Mouse (Mus musculus) CH12.LX (cell line): ENCODE measurements around the gene Coa7. TPM values are rescaled to one million over a fixed set of nuclear protein-coding genes. Genes with fewer than 3 reads are reported as not detected.

Experiments used
- DNase-seq: peaks from one replicate; pipeline ENCODE4 v3.0.0-alpha.2; 2013; ENCODE audit errors: extremely low read depth
- H3K27ac ChIP-seq: 2 replicates; pipeline ENCODE4 v1.5.1; 2012; ENCODE audit warnings: low read depth, mild to moderate bottlenecking, control low read depth, moderate library complexity; ENCODE audit not compliant: insufficient read depth
- H3K27me3 ChIP-seq: replicated peaks from 2 replicates; pipeline ENCODE3; 2012; ENCODE audit warnings: inconsistent platforms
- H3K36me3 ChIP-seq, 2 experiments: replicated peaks in 1 of 2; 2 replicates each; pipeline versions ENCODE3 to v1.6.1; 2012; ENCODE audit warnings: inconsistent platforms in 1 of 2, low read length in 1 of 2, mild to moderate bottlenecking in 1 of 2, mixed read lengths in 1 of 2, moderate library complexity in 1 of 2; ENCODE audit not compliant: control insufficient read depth in 1 of 2, insufficient read depth in 1 of 2
- H3K4me1 ChIP-seq, 2 experiments: 2 replicates each; pipeline ENCODE4 v1.6.1; 2012; ENCODE audit warnings: inconsistent platforms in 1 of 2, moderate library complexity in 1 of 2; ENCODE audit not compliant: insufficient read depth in 2 of 2, control insufficient read depth in 1 of 2
- H3K4me2 ChIP-seq: 2 replicates; pipeline ENCODE4 v1.6.1; 2012; ENCODE audit warnings: low read depth, mild to moderate bottlenecking, control low read depth; ENCODE audit not compliant: poor library complexity, insufficient read depth, severe bottlenecking
- H3K4me3 ChIP-seq, 3 experiments: fragments of 150-350 bp in 1 of 3; sonication (generic) in 1 of 3; replicated peaks in 1 of 3; 2 replicates each; pipeline versions ENCODE3 to v1.5.1; 2011 to 2012; ENCODE audit warnings: low read depth in 2 of 3, low read length in 2 of 3, mild to moderate bottlenecking in 2 of 3, moderate library complexity in 2 of 3, control low read depth in 1 of 3, improper control_type of control experiment in 1 of 3, inconsistent platforms in 1 of 3, mixed read lengths in 1 of 3; ENCODE audit not compliant: poor library complexity in 1 of 3
- H3K79me2 ChIP-seq: replicated peaks from 2 replicates; pipeline ENCODE4 v1.6.1; 2012; ENCODE audit warnings: mild to moderate bottlenecking, moderate library complexity; ENCODE audit not compliant: control insufficient read depth, poor library complexity, insufficient read depth, severe bottlenecking; ENCODE audit errors: extremely low read depth
- H3K9ac ChIP-seq: 2 replicates; pipeline ENCODE4 v1.6.1; 2012; ENCODE audit warnings: low read depth, mild to moderate bottlenecking, control low read depth, moderate library complexity; ENCODE audit not compliant: insufficient read depth
- H3K9me3 ChIP-seq: replicated peaks from 2 replicates; pipeline ENCODE3; 2012; ENCODE audit warnings: low read length, inconsistent platforms, mixed read lengths
- CHD2 ChIP-seq: IDR thresholded peaks from 2 replicates; pipeline ENCODE4 v1.6.1; 2011; ENCODE audit warnings: low read length, improper control_type of control experiment
- KAT2A ChIP-seq: IDR thresholded peaks from 2 replicates; pipeline ENCODE4 v1.6.1; 2012; ENCODE audit warnings: low read length, improper control_type of control experiment, inconsistent platforms; ENCODE audit not compliant: insufficient replicate concordance
- MYC ChIP-seq: IDR thresholded peaks from 2 replicates; pipeline ENCODE4 v1.6.1; 2011; ENCODE audit warnings: low read depth, mild to moderate bottlenecking, improper control_type of control experiment, low read length
- POLR2AphosphoS2 ChIP-seq: IDR thresholded peaks from 2 replicates; pipeline ENCODE4 v1.6.1; 2011; ENCODE audit warnings: low read depth, low read length, improper control_type of control experiment
- TBP ChIP-seq: conservative IDR thresholded peaks from 2 replicates; pipeline ENCODE4 v1.6.1; 2011; ENCODE audit warnings: low read depth, low read length, improper control_type of control experiment
- USF1 ChIP-seq: IDR thresholded peaks from 2 replicates; pipeline ENCODE4 v1.6.1; 2014; ENCODE audit warnings: low read depth, mild to moderate bottlenecking, inconsistent platforms, low read length, improper control_type of control experiment
- ZMIZ1 ChIP-seq: IDR thresholded peaks from 2 replicates; pipeline ENCODE4 v1.6.1; 2012; ENCODE audit warnings: low read depth, mild to moderate bottlenecking, inconsistent platforms, low read length, improper control_type of control experiment
- dilution Hi-C: fragments of 300-500 bp; cut with MboI; formaldehyde crosslinking; loops from 2 replicates; pipeline ENCODE4 v1.14.3; 2020; ENCODE audit warnings: low sequenced_read_pairs; ENCODE audit not compliant: extremely low pct_unique_long_range_greater_than_20kb, extremely low pct_ligation_motif_present
- in situ Hi-C: fragments of 300-500 bp; cut with MboI; formaldehyde crosslinking; loops from 3 replicates; pipeline ENCODE4 v1.14.3; 2019; ENCODE audit warnings: low sequenced_read_pairs, low pct_ligation_motif_present, low pct_unique_long_range_greater_than_20kb, mixed read lengths
- polyA plus RNA-seq: library from polyadenylated mRNA; unstranded; fragments of >175 nt; gene quantifications from 2 replicates; pipeline ENCODE4 v1.2.1, GENCODE M21; 2012; ENCODE audit warnings: low read depth; ENCODE audit not compliant: insufficient read length
- total RNA-seq, 2 experiments: library from RNA; depleted of rRNA; stranded (reverse); fragments of 300-350 nt in 1 of 2; fragments of >200 nt in 1 of 2; gene quantifications; 2 replicates each; pipeline ENCODE4 v1.2.3; 2012 to 2014

Coa7 gene
- total and polyA plus RNA-seq, 3 experiments: 18.7 to 73.8 (median 24.2) TPM

GRCm38 (mm10) chr4:108391124-108391523, 63.2 kb downstream of the Coa7 start:
- DNase-seq: no peak
- Histone ChIP-seq H3K27ac (no peak overlapping the region), H3K4me1 (no peaks in the 10 kb centered on the region), H3K4me3 (no peak overlapping the region), H3K79me2 (no peaks in the 10 kb centered on the region), H3K36me3 (no peaks in the 10 kb centered on the region), H3K27me3 (no peaks in the 10 kb centered on the region), H3K4me2 (no peak overlapping the region), H3K9me3 (peaks cover 5% of the 10 kb centered on the region), H3K9ac (no peak overlapping the region)
- dilution Hi-C loops: no loop called here
- in situ Hi-C loops: no loop called here
- TF ChIP-seq ZMIZ1: no peak
- no peak for TF ChIP-seq USF1
- TF ChIP-seq TBP: no peak
- TF ChIP-seq KAT2A: no peak
- TF ChIP-seq POLR2AphosphoS2: no peak
- no peak for TF ChIP-seq MYC
- TF ChIP-seq CHD2: no peak

Other genes with a start within 250 kb of the Coa7 start
- 0.04 TPM in 2 replicates for gene Podn, start 231.7 kb upstream of the Coa7 start, total RNA-seq (2012; rRNA removed)
- gene Podn, start 231.7 kb upstream of the Coa7 start, total RNA-seq (2014; rRNA removed): not detected in 2 replicates
- not detected in 2 replicates for gene Podn, start 231.7 kb upstream of the Coa7 start, polyA plus RNA-seq
- 97.8 and 103 TPM in 2 replicates for gene Scp2, start 183.1 kb upstream of the Coa7 start, total RNA-seq (2012; rRNA removed)
- gene Scp2, start 183.1 kb upstream of the Coa7 start, total RNA-seq (2014; rRNA removed): 121 and 127 TPM in 2 replicates
- 65.0 and 65.8 TPM in 2 replicates for gene Scp2, start 183.1 kb upstream of the Coa7 start, polyA plus RNA-seq
- gene Echdc2, start 162.7 kb upstream of the Coa7 start, total RNA-seq (2012; rRNA removed): 47.0 and 51.1 TPM in 2 replicates
- 45.5 and 51.9 TPM in 2 replicates for gene Echdc2, start 162.7 kb upstream of the Coa7 start, total RNA-seq (2014; rRNA removed)
- 53.4 and 54.3 TPM in 2 replicates for gene Echdc2, start 162.7 kb upstream of the Coa7 start, polyA plus RNA-seq
- gene Zyg11a, start 110.1 kb upstream of the Coa7 start, total RNA-seq (2012; rRNA removed): not detected in 2 replicates
- gene Zyg11a, start 110.1 kb upstream of the Coa7 start, total RNA-seq (2014; rRNA removed): not detected in 2 replicates
- not detected in 2 replicates for gene Zyg11a, start 110.1 kb upstream of the Coa7 start, polyA plus RNA-seq
- gene Zyg11b, start 27.0 kb upstream of the Coa7 start, total RNA-seq (2012; rRNA removed): 9.0 and 9.3 TPM in 2 replicates
- gene Zyg11b, start 27.0 kb upstream of the Coa7 start, total RNA-seq (2014; rRNA removed): 13.9 and 14.2 TPM in 2 replicates
- 10.9 and 11.8 TPM in 2 replicates for gene Zyg11b, start 27.0 kb upstream of the Coa7 start, polyA plus RNA-seq
- not detected in 2 replicates for gene Shisal2a, start 55.2 kb downstream of the Coa7 start, total RNA-seq (2012; rRNA removed)
- gene Shisal2a, start 55.2 kb downstream of the Coa7 start, total RNA-seq (2014; rRNA removed): not detected in 2 replicates
- gene Shisal2a, start 55.2 kb downstream of the Coa7 start, polyA plus RNA-seq: not detected in 2 replicates
- not detected in 2 replicates for gene Gpx7, start 78.8 kb downstream of the Coa7 start, total RNA-seq (2012; rRNA removed)
- not detected in 2 replicates for gene Gpx7, start 78.8 kb downstream of the Coa7 start, total RNA-seq (2014; rRNA removed)
- not detected in 2 replicates for gene Gpx7, start 78.8 kb downstream of the Coa7 start, polyA plus RNA-seq
- gene Tut4, start 131.3 kb downstream of the Coa7 start, total RNA-seq (2012; rRNA removed): 22.0 and 26.3 TPM in 2 replicates
- gene Tut4, start 131.3 kb downstream of the Coa7 start, total RNA-seq (2014; rRNA removed): 20.9 and 23.5 TPM in 2 replicates
- 40.2 and 67.4 TPM in 2 replicates for gene Tut4, start 131.3 kb downstream of the Coa7 start, polyA plus RNA-seq